Mouse (Mus musculus): ENCODE results near the gene Ankrd34b.

DNA sequence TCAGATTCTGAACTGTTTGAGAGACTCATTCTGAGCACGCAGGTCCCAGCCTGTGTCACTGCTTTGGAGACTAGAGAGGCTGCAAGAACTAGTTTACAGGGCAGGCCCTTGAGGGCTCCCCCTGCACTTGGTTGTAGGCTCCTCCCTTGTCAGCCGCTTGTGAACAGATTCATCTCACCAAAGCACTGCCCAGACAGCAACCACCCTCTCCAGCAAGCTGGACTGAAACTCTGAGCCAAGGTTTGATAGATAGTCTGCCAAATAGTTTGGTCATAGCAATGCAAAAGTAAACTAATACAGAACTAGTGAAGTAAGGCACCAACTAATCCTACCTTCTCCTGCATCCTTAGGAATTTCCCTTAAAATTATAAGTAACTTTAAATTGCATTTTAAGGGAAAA, 44.5 kb downstream of the Ankrd34b start:
- TF ChIP-seq CTCF (IDR thresholded peaks at IDR 0.05; ENCODE audit: low read depth) (no peak), EP300 (IDR thresholded peaks at IDR 0.05; ENCODE audit: low read depth) (no peak)
